Mouse (Mus musculus): Measurements from ENCODE around the gene Fam205a2.
"Not testable (repeated sequence)": the region's sequence is repeated elsewhere in the genome, so short reads cannot be mapped to it uniquely, and the experiment has no call there.

Fam205a2 gene

DNA sequence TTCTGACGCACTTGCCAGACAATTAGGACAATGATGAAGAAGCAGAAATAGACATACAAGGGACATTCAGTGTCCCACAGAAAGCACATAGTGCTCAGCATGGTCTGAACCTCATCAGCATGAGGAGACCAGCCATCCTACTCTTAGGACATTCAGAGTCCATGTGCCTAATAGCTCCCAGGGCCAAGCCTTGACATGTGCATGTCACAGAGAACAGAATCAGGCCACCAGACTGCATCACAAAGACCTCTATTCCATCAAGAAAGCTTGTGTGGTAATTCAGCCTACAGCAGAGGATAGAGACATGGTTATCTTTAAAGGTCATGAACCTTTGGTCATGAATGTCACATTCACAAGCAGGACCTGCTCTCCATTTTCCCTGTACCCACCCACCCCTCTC is at the start of gene Fam205a2:
Gene Fam205a2, minus strand, starts transcription at position 101 of the 400 bp plus-strand sequence.
- DNase-seq (ENCODE audit: low spot score in 2 of 2) = not testable (repeated sequence)
